Mouse (Mus musculus) cerebellum, postnatal 36 days (tissue): Measurements from ENCODE around the gene Tns1.
A peak's percentile ranks its signal among the peaks of the same experiment; 100 is the strongest.

Experiments used
- DNase-seq, 2 experiments: peaks; one replicate each; pipeline ENCODE4 v3.0.0; 2021 to 2022; ENCODE audit warnings: mixed read lengths in 2 of 2

Tns1 gene

DNA sequence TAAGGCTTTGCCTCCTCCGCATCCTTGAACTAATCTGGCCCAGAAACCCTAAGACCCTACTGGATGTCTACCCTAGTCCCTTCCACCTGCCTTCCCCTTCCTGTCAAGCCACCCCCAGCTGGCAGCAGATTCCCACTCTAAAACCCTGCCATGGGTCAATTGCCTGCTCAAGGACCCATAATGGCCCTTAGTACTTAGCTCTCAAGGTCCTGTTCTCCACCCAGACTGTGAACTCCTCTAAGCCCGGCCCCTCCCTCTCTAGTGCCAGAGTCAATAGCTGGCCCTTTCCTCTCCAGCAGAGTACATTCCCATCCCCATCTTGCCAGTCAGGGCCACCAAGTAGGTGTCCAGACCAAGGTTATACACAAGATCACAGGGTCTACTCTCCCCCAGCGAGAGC lies 115.3 kb downstream of the Tns1 start:
- no peak for DNase-seq

DNA sequence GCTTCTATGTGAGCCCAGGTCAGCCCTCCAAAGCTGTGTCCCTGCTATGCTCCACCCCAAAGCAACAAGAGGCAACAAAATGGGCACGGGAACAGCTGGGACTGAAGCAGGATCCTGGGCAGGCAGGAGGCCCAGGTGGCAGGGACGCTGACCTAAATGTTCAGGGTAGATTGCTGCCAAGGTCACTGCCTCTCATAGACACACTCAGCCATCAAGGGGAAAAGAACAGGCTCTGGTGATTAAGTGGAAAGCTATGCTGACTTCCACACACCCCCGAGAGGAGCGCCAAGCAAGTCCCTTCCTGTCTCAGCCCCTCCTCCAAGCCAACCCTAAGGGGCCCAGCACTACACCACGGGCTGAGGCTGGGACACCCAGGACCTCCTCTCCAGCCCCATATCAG lies 115.8 kb downstream of the Tns1 start:
- no peak for DNase-seq

DNA sequence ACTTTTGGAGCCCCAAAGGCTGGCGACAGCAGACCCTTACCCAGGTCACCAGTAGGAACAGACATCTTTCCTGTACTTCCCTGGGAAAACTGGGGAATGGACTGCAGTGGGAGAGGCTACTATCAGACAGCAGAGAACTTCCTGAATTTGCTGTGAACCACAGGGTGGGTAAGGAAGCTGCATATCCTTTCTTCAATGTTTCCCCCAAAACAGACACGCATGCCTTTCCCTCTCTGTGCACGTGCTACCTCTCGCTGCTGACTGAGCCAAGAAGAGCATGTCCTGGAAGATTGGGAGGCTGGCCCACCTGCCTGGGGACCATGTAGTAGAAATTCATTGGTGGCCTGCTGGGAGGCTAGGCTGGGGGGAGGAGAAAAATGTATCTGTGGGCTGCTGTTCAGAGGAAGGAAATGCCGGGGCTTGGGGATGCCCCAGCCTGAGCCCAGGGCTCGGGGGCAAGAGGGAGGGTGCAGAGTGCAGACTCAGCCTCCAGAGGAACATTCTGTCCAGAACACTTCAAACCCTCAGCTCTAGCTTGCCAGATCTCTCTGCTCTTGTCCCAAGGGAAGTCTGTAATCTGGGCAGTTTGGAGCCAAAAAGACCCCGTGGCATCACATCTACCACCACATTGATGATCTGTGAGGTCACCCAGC lies 116.7 kb downstream of the Tns1 start:
- DNase-seq, result no peak

DNA sequence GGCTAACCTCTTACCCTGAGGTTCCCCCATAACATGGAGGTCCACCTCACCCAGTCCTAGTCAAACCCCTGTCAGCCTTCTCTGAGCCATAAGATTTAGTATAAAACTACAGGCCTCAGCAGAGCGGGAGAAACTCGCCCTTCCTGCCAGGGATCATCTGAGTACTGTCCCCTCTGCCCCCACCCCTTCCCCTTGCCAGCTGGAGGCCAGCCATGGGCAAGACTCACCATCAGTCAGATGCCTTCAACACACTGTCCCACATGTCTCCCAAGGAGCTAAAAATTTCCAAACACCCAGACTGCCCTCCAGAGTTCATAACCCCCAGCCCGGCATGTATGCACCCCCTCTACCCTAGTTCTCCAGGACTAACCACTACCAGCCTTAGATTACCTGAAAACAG lies 119.2 kb downstream of the Tns1 start:
- no peak for DNase-seq

DNA sequence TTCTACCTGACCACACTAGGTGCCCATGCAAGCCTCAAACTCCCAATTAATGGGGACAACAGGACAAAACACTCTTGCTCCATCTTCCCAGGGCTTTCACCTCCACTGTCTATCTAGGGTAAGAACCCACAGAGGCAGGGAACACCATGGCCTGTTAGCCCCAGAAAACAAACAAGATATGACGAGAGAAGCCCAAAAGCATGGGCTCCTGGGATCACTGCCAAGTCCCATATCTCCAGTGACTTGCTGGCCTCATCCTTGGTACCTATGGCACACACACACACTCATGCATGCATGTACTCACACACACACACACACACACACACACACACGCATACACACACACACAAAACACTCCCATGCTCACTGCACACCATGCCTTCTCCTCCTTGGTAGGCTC lies 120.5 kb downstream of the Tns1 start:
- DNase-seq, result no peak

DNA sequence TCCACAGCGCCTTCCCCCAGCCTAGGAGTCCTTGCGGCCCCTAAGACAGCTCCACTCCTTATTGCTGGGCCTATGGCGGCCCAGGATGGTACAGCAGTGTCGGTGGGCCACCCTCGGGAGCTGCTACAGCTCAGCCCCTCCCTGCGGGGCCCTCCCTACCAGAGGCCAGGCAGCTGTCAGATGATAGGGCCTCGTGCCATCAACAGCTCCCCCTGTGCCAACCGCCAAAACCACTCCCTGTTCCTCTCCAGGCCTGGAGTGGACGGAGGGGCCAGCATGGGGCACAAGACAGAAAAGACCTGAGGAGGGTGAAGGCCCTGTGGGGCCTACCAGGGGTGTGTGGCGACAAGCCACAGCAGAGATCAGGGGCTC lies 122.8 kb downstream of the Tns1 start:
- DNase-seq, result no peak

DNA sequence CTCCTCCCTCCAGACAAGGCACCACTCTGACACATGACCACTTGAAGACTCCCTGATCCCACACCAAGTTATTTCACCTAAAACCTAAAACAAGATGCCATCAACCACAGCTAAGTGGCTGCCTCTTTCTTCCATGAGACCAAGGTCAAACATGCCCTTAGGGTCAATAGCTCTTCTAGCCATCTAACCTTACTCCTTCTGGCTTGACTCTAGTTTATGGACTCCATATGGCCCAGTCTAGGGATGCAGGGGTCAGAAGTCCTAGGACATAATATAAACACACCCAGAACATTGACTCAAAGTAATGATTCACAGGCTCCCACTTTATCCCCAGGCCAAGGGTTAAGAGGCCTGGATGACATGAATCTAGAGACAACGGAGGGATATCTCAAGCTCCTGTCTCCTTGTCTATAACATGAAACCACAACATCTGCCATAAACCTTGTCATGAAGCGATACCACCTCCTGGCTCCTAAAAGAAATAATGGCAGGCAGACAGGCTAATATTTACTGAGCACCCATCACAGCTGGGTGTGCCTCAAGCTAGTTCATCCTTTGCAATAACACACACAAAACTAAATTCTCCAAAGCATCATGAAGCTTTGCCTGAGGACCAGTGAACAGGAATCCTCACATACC lies 123.3 kb downstream of the Tns1 start:
- DNase-seq, result no peak

DNA sequence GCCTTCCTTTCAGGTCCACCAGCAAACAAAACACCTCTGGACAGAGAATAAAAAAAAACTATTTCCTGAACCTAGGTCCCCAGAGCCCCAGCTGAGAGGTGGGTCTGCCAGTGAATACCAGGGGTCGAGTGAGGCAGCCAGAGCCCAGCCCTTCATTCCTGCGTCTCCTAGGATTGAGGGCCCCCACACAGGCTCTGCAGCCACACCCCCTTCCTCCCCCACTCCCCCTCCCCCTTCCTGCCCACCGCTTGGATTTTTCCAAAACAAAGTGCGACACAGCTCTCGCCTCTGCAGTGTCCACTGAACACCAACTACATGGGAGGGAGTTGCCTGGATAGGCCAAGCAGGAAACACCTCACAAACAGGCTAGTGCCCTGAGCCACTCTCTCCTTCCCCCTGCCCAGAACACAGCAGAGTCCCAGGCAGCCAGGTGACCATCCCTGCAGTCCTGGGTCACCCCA lies 124.0 kb downstream of the Tns1 start:
- DNase-seq, result no peak

DNA sequence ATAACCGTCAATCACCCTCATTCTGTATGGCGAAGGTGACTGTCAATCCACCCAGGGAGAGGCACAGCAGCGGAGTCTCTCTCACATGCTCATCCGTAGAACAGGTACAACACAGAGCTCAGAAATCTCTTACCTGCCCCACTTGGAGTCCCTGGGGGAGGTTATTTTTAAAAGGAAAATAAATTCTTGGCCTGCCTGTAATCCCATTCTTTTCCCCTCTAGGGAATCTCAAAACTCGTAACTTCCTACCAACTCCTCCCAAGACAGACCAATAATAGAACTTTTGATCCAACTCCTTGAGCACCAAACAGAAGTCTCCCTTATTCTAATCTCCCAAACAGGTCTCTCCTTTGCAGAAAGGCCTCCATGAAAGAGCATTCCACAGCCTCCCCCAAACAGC lies 124.7 kb downstream of the Tns1 start:
- DNase-seq, result no peak

DNA sequence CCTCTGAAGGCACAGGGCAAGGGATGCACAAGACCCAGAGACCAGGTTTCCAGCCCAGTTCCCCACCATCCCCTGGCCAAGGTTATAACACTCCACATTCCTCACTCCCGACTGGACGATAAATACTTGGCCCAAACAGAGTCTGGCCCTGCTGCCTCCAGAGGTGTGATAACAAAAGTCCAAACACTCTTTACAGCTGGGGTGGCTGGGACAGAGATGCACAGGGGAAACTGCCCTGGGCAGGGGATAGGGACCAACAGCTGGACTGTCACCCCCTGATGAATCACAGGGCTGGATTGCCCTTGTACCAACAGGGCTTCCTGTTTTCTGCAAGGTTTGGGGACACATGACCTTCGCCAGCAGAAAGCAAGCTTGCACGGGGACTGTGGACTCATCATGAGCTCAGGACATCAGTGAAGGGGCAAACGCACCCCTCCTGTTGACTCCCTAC lies 125.3 kb downstream of the Tns1 start:
- DNase-seq, result no peak

DNA sequence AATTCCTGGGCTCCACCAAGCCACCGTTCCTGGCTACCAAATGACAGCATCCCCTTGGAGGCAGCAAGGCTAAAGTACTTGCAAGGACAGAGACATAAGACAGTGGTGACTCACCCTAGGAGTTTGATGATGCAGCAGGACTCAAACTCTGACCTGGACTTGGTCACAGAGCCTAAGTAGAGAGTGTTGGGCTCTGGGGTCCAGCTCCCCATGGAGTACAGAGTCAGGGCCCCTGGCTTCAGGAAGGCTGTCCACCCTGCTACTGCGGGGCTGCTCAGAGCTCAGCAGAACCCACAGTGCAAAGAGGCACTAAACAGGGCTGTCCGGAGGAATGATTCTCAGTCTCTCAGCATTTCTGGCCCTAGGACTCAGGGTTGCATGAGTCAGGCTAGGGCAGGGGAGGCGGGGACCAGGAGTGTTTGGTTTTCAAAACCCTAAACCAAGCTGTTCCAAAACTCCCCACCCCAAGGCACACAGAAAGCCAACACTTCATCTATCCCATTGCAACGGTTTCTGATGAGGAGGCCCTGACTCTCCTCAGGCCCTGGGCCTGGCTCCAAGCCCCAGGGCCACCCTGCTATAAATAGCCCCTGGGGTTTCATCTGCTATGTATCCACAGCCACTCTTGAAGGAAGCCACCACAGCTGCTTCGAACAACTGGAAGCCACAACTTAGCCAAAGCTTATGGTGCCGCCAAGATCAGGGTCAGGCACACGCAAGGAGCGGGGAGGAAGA lies 126.0 kb downstream of the Tns1 start:
- no peak for DNase-seq

DNA sequence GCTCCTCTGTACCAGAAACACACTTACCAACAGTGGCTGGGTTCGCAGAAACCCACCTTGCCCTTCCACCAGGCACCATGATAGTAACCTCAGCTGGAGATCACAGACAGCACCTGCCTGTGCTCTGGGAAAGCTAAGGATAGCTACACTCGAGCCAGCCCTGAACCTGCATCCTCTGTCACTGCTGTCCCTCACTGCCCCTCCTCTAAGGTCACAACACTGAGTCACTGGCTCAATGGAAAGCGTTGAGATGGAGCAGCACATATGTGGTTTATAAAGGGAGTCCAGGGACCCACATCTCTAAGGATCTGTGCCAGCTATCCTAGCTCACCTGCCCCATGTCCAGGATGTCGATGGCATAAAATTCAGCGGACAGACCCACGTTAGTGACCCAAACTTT lies 126.9 kb downstream of the Tns1 start:
- DNase-seq, result no peak

DNA sequence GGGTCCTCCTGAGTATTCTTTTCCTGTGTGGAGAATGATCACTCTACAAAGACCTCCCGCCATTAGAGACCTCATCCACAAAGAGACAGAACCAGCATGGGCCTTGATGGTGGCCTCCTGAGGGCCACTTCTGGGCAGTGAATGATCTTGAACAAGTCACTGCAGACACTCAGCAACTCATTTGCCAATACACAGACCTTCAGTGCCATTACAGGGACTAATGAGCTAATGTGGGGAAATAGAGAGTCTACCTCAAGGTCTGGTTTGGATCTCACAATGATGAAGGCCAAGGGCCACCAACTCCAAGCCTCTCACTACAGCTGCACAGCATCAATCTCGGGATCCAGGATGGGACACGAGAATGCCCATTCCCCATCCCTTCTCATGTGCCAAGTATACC lies 127.6 kb downstream of the Tns1 start:
- no peak for DNase-seq

DNA sequence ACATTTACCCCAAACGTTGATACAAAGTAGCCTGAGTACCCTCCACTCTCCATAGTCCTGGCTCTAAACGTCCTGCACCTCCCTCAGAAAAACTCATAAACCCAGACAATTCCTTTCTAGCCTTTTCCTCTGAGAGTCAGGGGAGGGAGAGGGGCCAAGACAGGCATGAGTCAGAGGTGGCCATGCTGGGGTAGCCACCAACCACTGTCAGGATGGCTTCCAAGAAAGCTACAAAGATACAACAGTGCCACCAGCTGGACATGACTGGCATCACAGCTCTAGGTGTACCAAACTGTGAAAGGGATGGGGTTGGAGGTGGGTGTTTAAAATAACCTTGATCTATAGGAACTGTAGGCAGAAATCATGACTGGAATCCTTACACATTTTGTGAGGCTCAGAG lies 128.0 kb downstream of the Tns1 start:
- DNase-seq, result peak; percentile 39 to 48

DNA sequence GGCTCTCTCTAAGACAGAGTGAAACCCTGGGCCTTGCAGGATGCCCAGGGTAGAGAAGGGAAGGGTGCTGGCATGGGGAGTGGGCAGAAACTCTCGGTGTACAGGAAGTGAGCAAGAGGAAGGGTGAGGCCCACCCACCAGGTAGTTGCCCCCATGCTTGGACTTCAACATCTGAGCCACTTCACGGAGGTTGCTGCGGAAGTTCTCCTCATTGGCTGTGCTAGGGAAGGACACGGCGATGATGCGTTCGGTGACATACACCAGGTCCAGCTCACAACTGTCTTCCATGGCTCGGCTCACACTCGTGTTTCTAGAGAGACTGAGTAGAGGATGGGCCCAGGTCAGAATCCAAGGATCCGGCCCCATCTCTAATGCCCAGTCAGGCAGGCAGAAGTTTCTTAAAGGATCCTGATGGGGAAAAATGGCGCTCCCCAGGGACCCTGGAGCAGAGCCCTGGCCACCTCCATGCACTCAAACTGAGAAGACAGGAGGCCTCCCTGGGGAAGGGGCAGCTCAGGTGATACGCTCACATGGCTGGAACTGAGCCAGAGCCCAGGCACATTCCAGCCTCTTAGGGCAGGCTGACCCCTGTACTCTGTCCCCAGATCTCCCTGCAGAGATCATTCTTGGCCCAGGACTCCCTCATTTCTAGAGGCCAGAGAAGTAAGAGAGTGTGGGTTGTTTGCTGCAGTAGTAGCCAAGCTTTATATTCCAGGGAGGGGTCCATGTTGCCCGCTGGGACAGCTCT lies 129.0 kb downstream of the Tns1 start:
- no peak for DNase-seq

DNA sequence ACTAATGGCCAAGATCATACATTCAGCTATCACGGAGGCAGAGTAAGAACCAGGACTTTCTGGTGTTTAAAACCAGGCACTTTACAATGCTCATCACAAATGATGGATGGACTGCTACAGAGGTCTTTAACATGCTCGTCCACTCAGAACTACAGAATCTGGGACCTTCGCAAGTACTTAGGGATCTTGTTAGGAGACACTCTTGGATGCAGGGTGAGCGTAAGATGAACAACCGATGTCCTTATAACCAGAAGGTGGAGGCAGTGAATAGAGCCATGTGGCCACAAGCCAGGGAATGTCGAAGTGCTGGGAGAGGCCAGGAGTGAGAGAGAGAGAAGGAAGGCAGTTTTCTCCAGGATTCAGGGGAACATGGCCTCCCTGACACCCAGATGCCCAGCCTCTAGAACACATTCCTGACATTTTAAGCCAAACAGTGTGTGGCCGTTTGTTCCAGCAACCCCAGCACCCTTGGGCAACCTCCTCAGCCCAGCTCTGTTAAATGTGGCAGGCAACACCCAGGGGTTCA lies 130.3 kb downstream of the Tns1 start:
- DNase-seq, result no peak

DNA sequence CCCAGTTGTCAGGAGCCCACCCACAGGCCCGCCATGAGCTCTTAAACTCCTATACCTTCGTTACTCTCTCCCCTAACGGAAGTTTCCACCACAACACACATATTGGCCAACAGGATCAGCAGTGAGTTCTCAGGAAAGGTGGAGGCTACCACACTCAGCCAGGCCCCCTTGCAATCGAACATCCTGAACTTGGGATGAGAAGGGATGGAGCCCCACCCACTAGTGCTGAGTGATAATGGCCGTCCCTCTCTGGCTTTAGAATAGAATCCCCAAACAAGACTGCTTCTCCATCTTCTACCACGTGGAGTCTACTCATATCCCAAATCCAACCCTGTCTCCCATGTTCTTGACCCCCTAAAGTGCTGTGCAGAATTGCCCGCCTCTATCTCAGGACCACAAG lies 131.0 kb downstream of the Tns1 start:
- no peak for DNase-seq

DNA sequence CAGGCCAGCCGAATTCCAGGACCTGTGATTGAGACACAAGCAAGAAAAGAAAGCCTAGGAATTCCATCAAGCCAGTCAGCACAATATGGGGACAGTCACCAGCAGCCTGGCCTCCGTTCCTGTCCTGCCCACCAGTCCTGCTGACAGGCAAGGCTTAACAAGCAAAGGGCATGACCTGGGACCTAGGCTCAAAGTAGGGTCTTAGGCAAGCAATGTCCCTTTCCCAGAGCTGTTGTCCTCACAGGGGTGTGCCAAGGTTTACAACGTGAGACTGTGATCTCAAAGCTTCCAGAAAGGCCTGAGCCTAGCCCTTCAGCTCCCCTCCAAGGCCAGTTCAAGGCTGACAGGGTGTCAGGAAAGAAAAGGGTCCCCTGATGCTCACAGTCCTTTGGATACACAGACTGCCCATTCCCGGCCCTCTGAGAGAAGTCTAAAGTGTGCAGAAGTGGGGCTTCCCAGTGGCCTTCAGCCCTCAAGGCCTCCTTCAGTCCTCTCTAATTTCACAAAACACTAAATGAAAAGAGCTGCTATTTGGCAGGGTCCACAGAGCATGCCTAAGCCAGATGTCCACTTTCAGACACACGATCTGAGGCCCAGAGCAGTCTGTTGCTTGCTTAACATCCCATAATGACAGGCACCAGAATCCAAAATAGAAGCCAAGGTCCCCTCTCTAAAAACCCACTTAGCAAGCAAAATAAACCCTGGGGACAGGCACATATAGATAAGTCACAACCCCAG lies 131.9 kb downstream of the Tns1 start:
- DNase-seq, result no peak

DNA sequence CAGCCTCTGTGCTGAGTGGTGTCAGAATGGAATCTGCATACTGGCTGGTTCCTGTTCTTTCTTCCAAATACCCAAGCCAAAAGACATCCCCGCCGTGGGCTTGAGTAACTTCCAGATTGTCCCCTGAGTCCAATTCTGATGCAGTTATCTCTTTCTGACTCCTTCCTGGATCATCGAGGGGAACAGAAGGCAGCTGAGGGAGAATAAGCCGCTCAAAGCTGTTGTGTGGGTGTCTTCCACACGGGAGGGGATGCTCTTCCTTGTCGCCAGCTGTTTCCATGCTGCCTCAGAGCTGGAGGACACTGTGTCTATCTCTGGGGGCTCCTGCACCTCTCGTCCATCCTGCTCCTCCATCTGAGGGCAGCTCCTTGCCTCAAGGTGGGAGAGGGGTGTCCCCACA lies 133.0 kb downstream of the Tns1 start:
- no peak for DNase-seq

DNA sequence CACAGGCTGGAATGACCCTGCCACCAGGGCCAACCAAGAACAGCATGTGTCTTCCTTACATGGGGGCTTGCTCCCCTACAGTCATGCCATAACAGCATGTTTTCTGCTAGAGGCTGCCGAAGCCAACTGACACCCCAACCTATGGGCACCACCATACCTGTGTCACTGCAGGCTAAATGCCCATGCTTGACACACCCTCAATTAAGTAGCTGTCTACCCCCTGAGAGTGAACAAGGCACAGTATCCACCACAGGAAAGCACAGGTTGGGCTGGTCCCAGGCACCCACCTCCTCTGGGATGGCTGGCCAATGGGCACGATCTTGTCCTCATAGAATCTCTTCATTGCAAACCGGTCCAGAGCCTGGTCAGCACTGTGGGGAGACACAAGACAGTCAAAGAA lies 134.2 kb downstream of the Tns1 start:
- no peak for DNase-seq

DNA sequence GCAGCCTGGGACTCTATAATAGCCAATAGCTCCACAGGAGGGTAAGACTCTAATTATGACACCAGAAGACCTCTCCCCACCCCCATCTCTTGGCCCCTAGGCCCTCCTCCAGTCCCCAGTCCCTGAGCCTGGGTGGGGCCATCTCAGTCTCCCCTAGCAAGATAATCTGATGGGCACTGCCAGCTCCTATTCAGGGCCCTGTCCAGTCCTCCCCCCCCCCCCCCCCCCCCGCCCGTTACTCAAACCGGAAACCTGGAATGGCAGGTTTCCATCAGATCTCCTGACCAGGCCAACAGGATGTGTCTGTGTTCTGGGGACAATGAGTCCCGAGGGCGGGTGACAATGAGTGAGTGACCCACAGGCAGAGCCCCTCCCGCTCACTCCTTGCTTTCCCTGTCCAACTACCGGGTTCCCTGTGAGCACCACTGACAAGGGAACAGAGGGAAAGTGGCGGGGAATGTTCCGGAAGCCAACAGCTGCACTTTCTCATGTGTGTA lies 136.5 kb downstream of the Tns1 start:
- no peak for DNase-seq
